Mouse (Mus musculus): ENCODE results near the gene Ppm1k. TPM values are rescaled to one million over a fixed set of nuclear protein-coding genes. Genes with fewer than 3 reads are reported as not detected.
"Not testable (repeated sequence)": the region's sequence is repeated elsewhere in the genome, so short reads cannot be mapped to it uniquely, and the experiment has no call there.

Gene Ppm1k
- polyA plus RNA-seq, 1 experiment from 2014 or later, result 15.7 TPM

DNA sequence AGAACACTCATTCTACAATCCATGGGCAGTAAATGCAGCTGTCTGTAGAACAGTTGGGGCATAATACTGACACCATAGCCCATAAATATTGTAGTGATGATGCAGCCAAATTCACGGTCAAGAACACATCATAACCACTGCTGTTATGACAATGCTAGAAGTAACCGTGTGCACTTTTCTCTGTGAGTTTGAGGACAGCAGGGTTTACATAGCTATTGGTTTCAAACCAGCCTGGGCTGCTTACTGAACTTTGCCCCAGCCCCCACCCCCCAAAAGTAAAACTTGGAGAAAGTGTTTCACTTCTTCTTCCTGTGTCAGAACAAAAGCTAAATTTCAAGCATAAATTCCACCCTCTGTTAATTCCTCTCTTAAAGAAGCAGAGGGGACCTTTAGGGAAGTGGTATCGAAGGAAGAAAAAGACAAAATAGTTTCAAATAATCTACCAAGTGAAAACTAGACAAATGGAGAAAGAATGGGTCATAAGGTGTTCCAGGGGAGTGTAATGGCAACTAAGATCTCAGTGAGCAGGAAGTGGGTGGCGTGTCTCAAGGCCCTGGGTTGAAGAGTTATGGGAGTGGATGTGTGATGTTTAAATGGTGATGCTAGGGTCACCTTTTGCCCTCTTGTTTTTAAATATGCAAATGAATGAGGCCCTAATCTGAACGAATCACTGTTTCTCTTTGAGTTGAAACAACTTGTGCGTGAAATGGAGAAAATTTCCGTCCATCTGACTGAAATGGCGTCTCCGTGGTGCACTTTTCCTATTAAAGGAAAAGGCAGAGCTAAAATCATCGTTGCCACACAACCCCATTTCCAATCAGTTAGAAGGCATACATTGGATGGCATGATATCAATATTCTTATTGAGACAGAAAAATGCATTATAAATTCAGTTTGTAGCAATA, 14.3 kb downstream of the Ppm1k start:
- H3K9ac ChIP-seq (ENCODE audit: low read length), result no peak overlapping the region
- no peaks in the 10 kb centered on the region for H3K9me3 ChIP-seq (replicated peaks; ENCODE audit: control insufficient read depth, low read length)
- no peak overlapping the region for H3K4me3 ChIP-seq (ENCODE audit: low read length)
- no peak for ATAC-seq (replicated peaks; ENCODE audit: extremely low read depth, insufficient read depth, low FRiP score)
- 87% methylated on average over 10 of the region's 10 CpGs for WGBS
- peaks cover 9% of the 10 kb centered on the region for H3K36me3 ChIP-seq (ENCODE audit: control insufficient read depth, insufficient read depth)
- no peak overlapping the region for H3K4me2 ChIP-seq (ENCODE audit: low read depth, low read length)
- H3K4me1 ChIP-seq (ENCODE audit: control insufficient read depth, insufficient read depth, low read length), result peaks cover 5% of the 10 kb centered on the region
- H3K27me3 ChIP-seq (ENCODE audit: control insufficient read depth, insufficient read depth, low read length), result no peaks in the 10 kb centered on the region
- no peak overlapping the region for H3K27ac ChIP-seq (ENCODE audit: low read length)

- H3K27me3 ChIP-seq (ENCODE audit: control insufficient read depth, insufficient read depth, low read length), result no peaks in the 10 kb centered on the region
- no peak overlapping the region for H3K4me3 ChIP-seq (ENCODE audit: low read length)
- H3K36me3 ChIP-seq (ENCODE audit: control insufficient read depth, insufficient read depth), result peaks cover 24% of the 10 kb centered on the region
- H3K4me2 ChIP-seq (ENCODE audit: low read depth, low read length), result no peak overlapping the region
- no peak overlapping the region for H3K27ac ChIP-seq (ENCODE audit: low read length)
- H3K9ac ChIP-seq (ENCODE audit: low read length), result no peak overlapping the region
- no peaks in the 10 kb centered on the region for H3K4me1 ChIP-seq (ENCODE audit: control insufficient read depth, insufficient read depth, low read length)
- H3K9me3 ChIP-seq (replicated peaks; ENCODE audit: control insufficient read depth, low read length), result no peaks in the 10 kb centered on the region
- WGBS, result 75% methylated on average over 4 of the region's 4 CpGs
- no peak for ATAC-seq (replicated peaks; ENCODE audit: extremely low read depth, insufficient read depth, low FRiP score)
Measured at GRCm38 (mm10) chr6:57514035-57514374, 21.3 kb downstream of the Ppm1k start.

- ATAC-seq (replicated peaks; ENCODE audit: extremely low read depth, insufficient read depth, low FRiP score), result no peak
- H3K36me3 ChIP-seq (ENCODE audit: control insufficient read depth, insufficient read depth), result peaks cover 24% of the 10 kb centered on the region
- 73% methylated on average over 7 of the region's 7 CpGs for WGBS
Measured at GRCm38 (mm10) chr6:57513351-57514034, 21.8 kb downstream of the Ppm1k start.

DNA sequence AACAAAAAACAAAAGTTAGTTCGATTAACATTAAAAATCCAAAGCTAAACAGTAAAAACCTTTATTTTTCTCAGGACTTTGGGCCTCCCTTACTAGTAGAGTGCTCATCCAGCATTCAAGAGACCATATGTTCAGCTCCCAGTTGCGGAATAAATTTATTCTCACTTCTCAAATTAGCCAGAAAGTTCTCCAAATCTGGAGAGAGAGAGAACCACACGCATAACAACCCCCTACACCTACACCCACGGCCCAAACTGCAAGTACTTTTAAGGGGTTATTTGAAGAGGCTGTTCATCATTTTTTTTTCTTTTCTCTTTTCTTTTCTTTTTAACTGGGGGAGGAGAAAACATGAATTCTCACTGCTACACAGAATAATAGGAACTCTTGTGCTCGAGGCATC, 23.4 kb downstream of the Ppm1k start:
- Histone ChIP-seq H3K9ac (ENCODE audit: low read length) (no peak overlapping the region), H3K4me3 (ENCODE audit: low read length) (no peak overlapping the region), H3K36me3 (ENCODE audit: control insufficient read depth, insufficient read depth) (peaks cover 24% of the 10 kb centered on the region), H3K9me3 (replicated peaks; ENCODE audit: control insufficient read depth, low read length) (no peaks in the 10 kb centered on the region), H3K27me3 (ENCODE audit: control insufficient read depth, insufficient read depth, low read length) (no peaks in the 10 kb centered on the region), H3K27ac (ENCODE audit: low read length) (no peak overlapping the region), H3K4me2 (ENCODE audit: low read depth, low read length) (no peak overlapping the region), H3K4me1 (ENCODE audit: control insufficient read depth, insufficient read depth, low read length) (no peaks in the 10 kb centered on the region)
- ATAC-seq (replicated peaks; ENCODE audit: extremely low read depth, insufficient read depth, low FRiP score), result no peak
- WGBS, result 87% methylated on average over 5 of the region's 5 CpGs

More at GRCm38 (mm10) chr6:57513351-57514034, 21.8 kb downstream of the Ppm1k start:
- Histone ChIP-seq H3K4me3 (ENCODE audit: low read length) (no peak overlapping the region), H3K9me3 (replicated peaks; ENCODE audit: control insufficient read depth, low read length) (no peaks in the 10 kb centered on the region), H3K4me2 (ENCODE audit: low read depth, low read length) (no peak overlapping the region), H3K27me3 (ENCODE audit: control insufficient read depth, insufficient read depth, low read length) (no peaks in the 10 kb centered on the region), H3K9ac (ENCODE audit: low read length) (no peak overlapping the region), H3K27ac (ENCODE audit: low read length) (no peak overlapping the region), H3K4me1 (ENCODE audit: control insufficient read depth, insufficient read depth, low read length) (no peaks in the 10 kb centered on the region)

- Histone ChIP-seq H3K4me3 (ENCODE audit: low read length) (no peak overlapping the region), H3K9me3 (replicated peaks; ENCODE audit: control insufficient read depth, low read length) (no peaks in the 10 kb centered on the region), H3K36me3 (ENCODE audit: control insufficient read depth, insufficient read depth) (no peaks in the 10 kb centered on the region), H3K27me3 (ENCODE audit: control insufficient read depth, insufficient read depth, low read length) (no peaks in the 10 kb centered on the region), H3K9ac (ENCODE audit: low read length) (no peak overlapping the region), H3K27ac (ENCODE audit: low read length) (no peak overlapping the region), H3K4me1 (ENCODE audit: control insufficient read depth, insufficient read depth, low read length) (no peaks in the 10 kb centered on the region), H3K4me2 (ENCODE audit: low read depth, low read length) (no peak overlapping the region)
- ATAC-seq (replicated peaks; ENCODE audit: extremely low read depth, insufficient read depth, low FRiP score), result no peak
- 42% methylated on average over 3 of the region's 3 CpGs for WGBS
Measured at GRCm38 (mm10) chr6:57503662-57504379, 31.4 kb downstream of the Ppm1k start.

DNA sequence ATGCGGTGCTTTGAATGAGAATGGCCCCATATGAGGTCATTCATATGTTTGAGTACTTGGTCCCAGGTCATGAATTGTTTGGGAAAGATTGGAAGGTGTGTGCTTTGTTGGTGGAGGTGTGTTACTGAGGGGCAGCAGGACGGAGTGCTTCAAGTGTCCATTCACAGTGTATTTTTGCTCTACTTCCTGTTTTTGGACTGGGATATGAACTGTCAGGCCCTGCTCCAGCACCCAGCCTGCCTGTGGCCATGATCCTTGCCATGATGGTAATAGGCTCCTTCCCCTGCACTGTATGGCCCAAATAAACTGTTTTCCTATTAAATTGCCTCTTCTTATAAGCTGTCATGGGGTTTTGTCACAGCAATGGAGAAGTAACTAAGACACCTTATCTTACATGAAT, 36.1 kb downstream of the Ppm1k start:
- WGBS, result 68% methylated on average over 2 of the region's 2 CpGs
- H3K27ac ChIP-seq (ENCODE audit: low read length), result no peak overlapping the region
- H3K36me3 ChIP-seq (ENCODE audit: control insufficient read depth, insufficient read depth), result no peaks in the 10 kb centered on the region
- H3K9me3 ChIP-seq (replicated peaks; ENCODE audit: control insufficient read depth, low read length), result no peaks in the 10 kb centered on the region
- ATAC-seq (replicated peaks; ENCODE audit: extremely low read depth, insufficient read depth, low FRiP score), result no peak
- H3K27me3 ChIP-seq (ENCODE audit: control insufficient read depth, insufficient read depth, low read length), result no peaks in the 10 kb centered on the region
- H3K4me1 ChIP-seq (ENCODE audit: control insufficient read depth, insufficient read depth, low read length), result no peaks in the 10 kb centered on the region
- no peak overlapping the region for H3K9ac ChIP-seq (ENCODE audit: low read length)
- no peak overlapping the region for H3K4me2 ChIP-seq (ENCODE audit: low read depth, low read length)
- no peak overlapping the region for H3K4me3 ChIP-seq (ENCODE audit: low read length)

DNA sequence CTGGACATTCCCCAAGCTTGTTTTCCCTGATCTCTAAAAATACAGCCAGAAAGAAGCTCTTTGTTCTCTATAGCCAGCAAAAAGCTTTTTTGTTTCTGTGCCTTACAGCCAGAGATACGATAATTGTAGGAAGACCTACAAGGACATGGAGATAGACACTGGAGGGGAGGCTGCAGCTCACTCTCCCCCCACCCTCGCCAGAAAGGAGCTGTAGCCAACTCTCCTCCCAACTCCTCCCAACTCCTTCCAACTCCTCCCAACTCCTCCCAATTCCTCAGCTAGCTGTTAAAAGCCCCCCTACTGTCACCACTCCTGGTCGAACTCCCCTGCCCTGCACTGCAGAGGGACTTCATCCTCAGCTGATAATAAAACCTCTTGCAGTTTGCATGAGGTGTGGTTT, 67.1 kb downstream of the Ppm1k start:
- H3K4me3 ChIP-seq (ENCODE audit: low read length); H3K36me3 ChIP-seq (ENCODE audit: control insufficient read depth, insufficient read depth); ATAC-seq (replicated peaks; ENCODE audit: extremely low read depth, insufficient read depth, low FRiP score); H3K4me1 ChIP-seq (ENCODE audit: control insufficient read depth, insufficient read depth, low read length); H3K27ac ChIP-seq (ENCODE audit: low read length); H3K9me3 ChIP-seq (replicated peaks; ENCODE audit: control insufficient read depth, low read length); H3K4me2 ChIP-seq (ENCODE audit: low read depth, low read length); H3K27me3 ChIP-seq (ENCODE audit: control insufficient read depth, insufficient read depth, low read length); H3K9ac ChIP-seq (ENCODE audit: low read length): not testable (repeated sequence)
- 9% methylated on average over 3 of the region's 3 CpGs for WGBS

Data from heart, embryonic 16.5 days (tissue).